Mouse (Mus musculus): ENCODE data around the gene Rnf215.

GRCm38 (mm10) chr11:4190677-4191076 is 55.7 kb downstream of the Rnf215 start:
- no peak for TF ChIP-seq CTCF (conservative IDR thresholded peaks at IDR 0.05; ENCODE audit: insufficient read depth, insufficient read length, low read depth, low read length)
- TF ChIP-seq POLR2A (IDR thresholded peaks at IDR 0.05; ENCODE audit: low read depth, low read length), result no peak
